Comparison of ENCODE assay signal across 32 mouse cellular contexts in the genomic region with DNA sequence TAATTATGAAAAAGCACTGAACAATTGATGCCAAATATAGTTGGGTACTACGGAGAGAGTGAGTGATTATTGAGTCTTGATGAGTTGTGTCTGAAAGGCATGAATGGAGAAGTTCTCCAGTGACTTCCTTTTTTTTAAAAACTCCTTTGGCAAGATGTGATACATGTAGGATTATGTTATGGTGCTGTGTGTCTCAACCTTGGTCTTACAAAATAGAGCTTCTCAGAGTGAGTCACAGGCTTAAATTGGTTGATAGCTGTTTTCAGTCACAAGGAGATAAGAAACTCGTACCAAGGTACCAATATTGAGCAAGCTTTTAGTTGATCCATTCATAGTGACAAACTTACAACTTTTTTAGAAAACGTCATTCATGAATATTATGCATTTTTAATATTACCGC.
A peak's percentile ranks its signal among the peaks of the same experiment; 100 is the strongest.
DNase-seq lines count a peak whose midpoint lies in the region; ATAC-seq lines count a peak whose summit lies in the region.
"Had no signal": no experiment of that assay in that cellular context is flagged by ENCODE, and none has a peak within 500 bp of the region (broad histone marks: within the 10 kb centered on the region; RNA-seq: fewer than 3 reads in every experiment).

No protein-coding gene starts in this region.

- no peaks in the 10 kb centered on the region for H3K9me3 ChIP-seq in liver, embryonic 16.5 days (replicated peaks; ENCODE audit: control insufficient read depth, low read length)
- H3K9me3 ChIP-seq in liver, embryonic 12.5 days (replicated peaks) = no peaks in the 10 kb centered on the region
- H3K9me3 ChIP-seq: G1E; heart, embryonic 13.5 days; hindbrain, embryonic 10.5 days; hindbrain, embryonic 15.5 days; neural tube, embryonic 12.5 days had no signal

- no peaks in the 10 kb centered on the region for H3K4me1 ChIP-seq in liver, embryonic 16.5 days (ENCODE audit: control insufficient read depth, low read depth, low read length)
- H3K4me1 ChIP-seq in liver, embryonic 12.5 days = no peaks in the 10 kb centered on the region
- H3K4me1 ChIP-seq: heart, embryonic 13.5 days; hindbrain, embryonic 10.5 days; hindbrain, embryonic 15.5 days; neural tube, embryonic 12.5 days had no signal

- H3K27me3 ChIP-seq in liver, embryonic 16.5 days (ENCODE audit: control insufficient read depth, insufficient read depth, low read depth, low read length) = no peaks in the 10 kb centered on the region
- no peaks in the 10 kb centered on the region for H3K27me3 ChIP-seq in liver, embryonic 12.5 days (replicated peaks)
- H3K27me3 ChIP-seq: heart, embryonic 13.5 days; hindbrain, embryonic 15.5 days; neural tube, embryonic 12.5 days; Patski had no signal

- H3K36me3 ChIP-seq in liver, embryonic 16.5 days (ENCODE audit: control insufficient read depth, insufficient read depth) = no peaks in the 10 kb centered on the region
- H3K36me3 ChIP-seq in liver, embryonic 12.5 days = no peaks in the 10 kb centered on the region
- H3K36me3 ChIP-seq: G1E; heart, embryonic 13.5 days; hindbrain, embryonic 10.5 days; hindbrain, embryonic 15.5 days; neural tube, embryonic 12.5 days had no signal

- H3K9ac ChIP-seq in liver, embryonic 16.5 days (ENCODE audit: low read depth, low read length) = no peak overlapping the region
- H3K9ac ChIP-seq in liver, embryonic 12.5 days = no peak overlapping the region
- H3K9ac ChIP-seq: heart, embryonic 13.5 days; hindbrain, embryonic 15.5 days; neural tube, embryonic 12.5 days had no signal

- H3K4me2 ChIP-seq in liver, embryonic 16.5 days (ENCODE audit: low read depth, low read length) = no peak overlapping the region
- H3K4me2 ChIP-seq in liver, embryonic 12.5 days = no peak overlapping the region
- H3K4me2 ChIP-seq: heart, embryonic 13.5 days; hindbrain, embryonic 15.5 days; midbrain, embryonic 11.5 days; neural tube, embryonic 12.5 days had no signal

- H3K4me3 ChIP-seq in liver, embryonic 16.5 days (ENCODE audit: low read depth, low read length) = no peak overlapping the region
- no peak overlapping the region for H3K4me3 ChIP-seq in liver, embryonic 12.5 days
- H3K4me3 ChIP-seq: erythroblast, embryonic 14.5 days; gastrocnemius, adult 2 months; heart, adult 2 months; heart, embryonic 13.5 days; hindbrain, embryonic 10.5 days; hindbrain, embryonic 15.5 days; myocyte; neural tube, embryonic 12.5 days had no signal

- peak; percentile 67 for DNase-seq in 416B (ENCODE audit: low read depth)
- DNase-seq in T-cell, adult 2 months (ENCODE audit: low spot score) = no peak
- DNase-seq in spleen, postnatal 14 days (ENCODE audit: low spot score in 2 of 2) = no peak
- DNase-seq: adrenal gland, postnatal 36 days; cerebellum, adult 8-10 months; cerebellum, postnatal 36 days; gastrocnemius, adult 2 months; gastrocnemius, postnatal 36 days; heart, adult 2 months; heart, postnatal 10 days; kidney, adult 11 months; kidney, postnatal 14 days; liver; lung, adult 18-20 months; right cerebral cortex, postnatal 4 days; thymus, postnatal 14 days had no signal

- 0 out of 2 replicates have a peak, but pooled peaks have one; percentile 41 for ATAC-seq in liver, embryonic 16.5 days (ENCODE audit: low read depth)
- no peak for ATAC-seq in liver, embryonic 12.5 days
- peak; percentile 77 for ATAC-seq in granulocyte monocyte progenitor cell, adult 5-6 weeks (replicated peaks; ENCODE audit: poor library complexity, severe bottlenecking)
- peak; percentile 82 for ATAC-seq in monocyte, adult 5-6 weeks (replicated peaks; ENCODE audit: insufficient number of reproducible peaks, low FRiP score, low TSS enrichment, poor library complexity, severe bottlenecking)
- ATAC-seq: forebrain, embryonic 16.5 days; inflammation-experienced regulatory T-cells, adult 6 months; midbrain, embryonic 16.5 days; Patski had no signal

- no peak overlapping the region for H3K27ac ChIP-seq in liver, embryonic 16.5 days (ENCODE audit: low read length)
- no peak overlapping the region for H3K27ac ChIP-seq in liver, embryonic 12.5 days
- H3K27ac ChIP-seq: gastrocnemius, adult 2 months; heart, adult 2 months; heart, embryonic 13.5 days; hindbrain, embryonic 10.5 days; hindbrain, embryonic 15.5 days; neural tube, embryonic 12.5 days had no signal

- 49% methylated on average over 4 of the region's 4 CpGs for WGBS in liver, embryonic 16.5 days (ENCODE audit: insufficient replicate concordance)
- 57% methylated on average over 4 of the region's 4 CpGs for WGBS in liver, embryonic 12.5 days (ENCODE audit: insufficient replicate concordance)
